Mouse (Mus musculus) intestine, embryonic 15.5 days (tissue): ENCODE data around the gene Cenps. TPM values are rescaled to one million over a fixed set of nuclear protein-coding genes. Genes with fewer than 3 reads are reported as not detected.
"Not testable (repeated sequence)": the region's sequence is repeated elsewhere in the genome, so short reads cannot be mapped to it uniquely, and the experiment has no call there.

Experiments used
- ATAC-seq: fragments of 200-750 bp; cut with Nextera tagmentation; 2 replicates; pipeline ENCODE4 v1.8.0; 2017; ENCODE audit warnings: moderate TSS enrichment, moderate library complexity
- H3K27ac ChIP-seq: fragments of 300-500 bp; sonication (generic); 2 replicates; pipeline ENCODE4 v1.5.1; 2015; ENCODE audit warnings: mild to moderate bottlenecking, inconsistent platforms
- H3K27me3 ChIP-seq: fragments of 300-500 bp; sonication (generic); replicated peaks from 2 replicates; pipeline ENCODE4 v1.6.1; 2015; ENCODE audit warnings: inconsistent platforms
- H3K36me3 ChIP-seq: fragments of 300-500 bp; sonication (generic); 2 replicates; pipeline ENCODE4 v1.6.1; 2015; ENCODE audit warnings: inconsistent platforms
- H3K4me1 ChIP-seq: fragments of 300-500 bp; sonication (generic); replicated peaks from 2 replicates; pipeline ENCODE4 v1.6.1; 2015; ENCODE audit warnings: inconsistent platforms
- H3K4me2 ChIP-seq: fragments of 300-500 bp; sonication (generic); replicated peaks from 2 replicates; pipeline ENCODE4 v1.6.1; 2015; ENCODE audit warnings: mild to moderate bottlenecking, inconsistent platforms
- H3K4me3 ChIP-seq: fragments of 300-500 bp; sonication (generic); replicated peaks from 2 replicates; pipeline ENCODE4 v1.5.1; 2015; ENCODE audit warnings: inconsistent platforms
- H3K9ac ChIP-seq: fragments of 300-500 bp; sonication (generic); 2 replicates; pipeline ENCODE4 v1.6.1; 2015; ENCODE audit warnings: inconsistent platforms
- H3K9me3 ChIP-seq: fragments of 300-500 bp; sonication (generic); 2 replicates; pipeline ENCODE4 v1.6.1; 2016; ENCODE audit warnings: inconsistent platforms
- WGBS: fragments of 180-500 bp; shearing (Covaris S2); methylation state at CpG from one replicate; pipeline ENCODE4 v1.1.7; 2015; 5-methylcytosine and 5-hydroxymethylcytosine counted together
- polyA plus RNA-seq: library from polyadenylated mRNA; unstranded; fragments of >200 nt; fragmentation: Nextera tagmentation; extraction: Ambion mirVana; gene quantifications from 2 replicates; pipeline ENCODE4 v1.2.1, GENCODE M21; 2015

Cenps gene
- polyA plus RNA-seq, 1 experiment from 2014 or later = 23.8 TPM

- ATAC-seq = peak; percentile 69
- H3K4me3 ChIP-seq = no peak overlapping the region
- no peaks in the 10 kb centered on the region for H3K36me3 ChIP-seq
- H3K27me3 ChIP-seq = no peaks in the 10 kb centered on the region
- H3K4me2 ChIP-seq = peak overlapping the region; percentile 34
- no peaks in the 10 kb centered on the region for H3K9me3 ChIP-seq
- peaks cover 13% of the 10 kb centered on the region; the same call in 1 of the 2 replicates for H3K4me1 ChIP-seq
- H3K9ac ChIP-seq = no peak overlapping the region
- peak overlapping the region; percentile 91 for H3K27ac ChIP-seq
- WGBS = 43% methylated on average over 7 of the region's 7 CpGs
Measured at GRCm38 (mm10) chr4:149170394-149170931, 33.0 kb upstream of the Cenps start.

- WGBS = 68% methylated on average over 7 of the region's 8 CpGs
- peak overlapping the region; percentile 91 for H3K27ac ChIP-seq
- not testable (repeated sequence) for H3K9me3 ChIP-seq, H3K27me3 ChIP-seq, H3K36me3 ChIP-seq, H3K9ac ChIP-seq, H3K4me3 ChIP-seq, ATAC-seq
- H3K4me1 ChIP-seq = peaks cover 18% of the 10 kb centered on the region; the same call in 1 of the 2 replicates
- H3K4me2 ChIP-seq = peak overlapping the region; percentile 30
Measured at GRCm38 (mm10) chr4:149169926-149170325, 32.5 kb upstream of the Cenps start.

- peak overlapping the region; percentile 83; the same call in 1 of the 2 replicates for H3K4me3 ChIP-seq
- no peak overlapping the region for H3K27ac ChIP-seq
- WGBS = 71% methylated on average over 2 of the region's 2 CpGs
Measured at GRCm38 (mm10) chr4:149168016-149168415, 30.6 kb upstream of the Cenps start.

GRCm38 (mm10) chr4:149166957-149167611, 29.7 kb upstream of the Cenps start:
- peaks cover 5% of the 10 kb centered on the region; the same call in 1 of the 2 replicates for H3K36me3 ChIP-seq
- peak; percentile 22; the same call in 1 of the 2 replicates for ATAC-seq

More at GRCm38 (mm10) chr4:149168016-149168415, 30.6 kb upstream of the Cenps start:
- Histone ChIP-seq H3K4me1 (peaks cover 18% of the 10 kb centered on the region; the same call in 1 of the 2 replicates), H3K27me3 (no peaks in the 10 kb centered on the region), H3K36me3 (peaks cover 4% of the 10 kb centered on the region; the same call in 1 of the 2 replicates), H3K4me2 (peak overlapping the region; percentile 81), H3K9ac (no peak overlapping the region), H3K9me3 (no peaks in the 10 kb centered on the region)
- ATAC-seq = no peak

GRCm38 (mm10) chr4:149166215-149166946, 29.0 kb upstream of the Cenps start, which contains the start of gene Pgd:
Gene Pgd (minus strand): TSS chr4:149166771.
- H3K4me1 ChIP-seq = peaks cover 12% of the 10 kb centered on the region; the same call in 1 of the 2 replicates
- H3K27ac ChIP-seq = peak within 1 kb of the TSS; percentile 88
- WGBS = under 1% methylated on average over 59 of the region's 59 CpGs
- peaks cover 5% of the 10 kb centered on the region; the same call in 1 of the 2 replicates for H3K36me3 ChIP-seq
- peak within 1 kb of the TSS; percentile 83 for H3K4me3 ChIP-seq
- no peaks in the 10 kb centered on the region for H3K9me3 ChIP-seq
- peak within 1 kb of the TSS; percentile 81 for H3K4me2 ChIP-seq
- peak; percentile 97 for ATAC-seq
- H3K9ac ChIP-seq = peak within 1 kb of the TSS; percentile 86
- H3K27me3 ChIP-seq = no peaks in the 10 kb centered on the region

More at GRCm38 (mm10) chr4:149166957-149167611, 29.7 kb upstream of the Cenps start:
- Histone ChIP-seq H3K27ac (peak overlapping the region; percentile 84), H3K4me1 (peaks cover 15% of the 10 kb centered on the region; the same call in 1 of the 2 replicates), H3K4me3 (peak overlapping the region; percentile 83), H3K9me3 (no peaks in the 10 kb centered on the region), H3K27me3 (no peaks in the 10 kb centered on the region), H3K4me2 (peak overlapping the region; percentile 81), H3K9ac (peak overlapping the region; percentile 66)
- WGBS = under 1% methylated on average over 27 of the region's 27 CpGs

- Histone ChIP-seq H3K27ac (no peak overlapping the region), H3K27me3 (no peaks in the 10 kb centered on the region), H3K4me2 (0 out of 2 replicates have a peak overlapping the region, but pooled peaks have one; percentile 81), H3K9me3 (no peaks in the 10 kb centered on the region), H3K36me3 (peaks cover 20% of the 10 kb centered on the region), H3K4me3 (no peak overlapping the region), H3K9ac (no peak overlapping the region), H3K4me1 (peaks cover 9% of the 10 kb centered on the region; the same call in 1 of the 2 replicates)
- 47% methylated on average over 5 of the region's 5 CpGs for WGBS
- no peak for ATAC-seq
Measured at GRCm38 (mm10) chr4:149164150-149164549, 26.7 kb upstream of the Cenps start.

GRCm38 (mm10) chr4:149163196-149163595, 25.8 kb upstream of the Cenps start:
- Histone ChIP-seq H3K27ac (no peak overlapping the region), H3K36me3 (peaks cover 27% of the 10 kb centered on the region), H3K4me2 (no peak overlapping the region), H3K27me3 (no peaks in the 10 kb centered on the region), H3K9ac (no peak overlapping the region), H3K4me3 (no peak overlapping the region), H3K9me3 (no peaks in the 10 kb centered on the region), H3K4me1 (0 out of 2 replicates have a peak, but pooled peaks cover 9% of the 10 kb centered on the region)
- 57% methylated on average over 1 of the region's 1 CpGs for WGBS
- ATAC-seq = no peak

- Histone ChIP-seq H3K36me3 (peaks cover 42% of the 10 kb centered on the region), H3K4me1 (0 out of 2 replicates have a peak, but pooled peaks cover 9% of the 10 kb centered on the region), H3K9me3 (no peaks in the 10 kb centered on the region), H3K27me3 (no peaks in the 10 kb centered on the region), H3K4me2 (no peak overlapping the region), H3K9ac (no peak overlapping the region), H3K4me3 (no peak overlapping the region), H3K27ac (no peak overlapping the region)
- WGBS = 93% methylated on average over 6 of the region's 6 CpGs
- no peak for ATAC-seq
Measured at GRCm38 (mm10) chr4:149161166-149161565, 23.7 kb upstream of the Cenps start.

GRCm38 (mm10) chr4:149159891-149160290, 22.5 kb upstream of the Cenps start:
- WGBS = 89% methylated on average over 13 of the region's 13 CpGs
- Histone ChIP-seq H3K4me2 (no peak overlapping the region), H3K4me1 (no peaks in the 10 kb centered on the region), H3K27me3 (no peaks in the 10 kb centered on the region), H3K9me3 (no peaks in the 10 kb centered on the region), H3K4me3 (no peak overlapping the region), H3K36me3 (peaks cover 55% of the 10 kb centered on the region), H3K27ac (no peak overlapping the region), H3K9ac (no peak overlapping the region)
- no peak for ATAC-seq

- Histone ChIP-seq H3K9me3 (no peaks in the 10 kb centered on the region), H3K27ac (no peak overlapping the region), H3K27me3 (no peaks in the 10 kb centered on the region), H3K4me1 (no peaks in the 10 kb centered on the region), H3K36me3 (peaks cover 62% of the 10 kb centered on the region), H3K4me3 (no peak overlapping the region), H3K9ac (no peak overlapping the region), H3K4me2 (no peak overlapping the region)
- 91% methylated on average over 2 of the region's 2 CpGs for WGBS
- no peak for ATAC-seq
Measured at GRCm38 (mm10) chr4:149159203-149159602, 21.8 kb upstream of the Cenps start.

- no peaks in the 10 kb centered on the region for H3K27me3 ChIP-seq
- H3K4me3 ChIP-seq = no peak overlapping the region
- H3K36me3 ChIP-seq = peaks cover 75% of the 10 kb centered on the region
- H3K9me3 ChIP-seq = no peaks in the 10 kb centered on the region
- H3K4me1 ChIP-seq = no peaks in the 10 kb centered on the region
- H3K27ac ChIP-seq = no peak overlapping the region
- H3K9ac ChIP-seq = no peak overlapping the region
- no peak overlapping the region for H3K4me2 ChIP-seq
- 76% methylated on average over 8 of the region's 8 CpGs for WGBS
- ATAC-seq = peak; percentile 57
Measured at GRCm38 (mm10) chr4:149157415-149157973, 20.1 kb upstream of the Cenps start.

- no peak overlapping the region for H3K4me3 ChIP-seq
- peaks cover 86% of the 10 kb centered on the region for H3K36me3 ChIP-seq
- H3K27me3 ChIP-seq = no peaks in the 10 kb centered on the region
- no peak for ATAC-seq
- H3K4me2 ChIP-seq = no peak overlapping the region
- H3K27ac ChIP-seq = no peak overlapping the region
- no peak overlapping the region for H3K9ac ChIP-seq
- H3K4me1 ChIP-seq = no peaks in the 10 kb centered on the region
- no peaks in the 10 kb centered on the region for H3K9me3 ChIP-seq
- WGBS = 87% methylated on average over 6 of the region's 6 CpGs
Measured at GRCm38 (mm10) chr4:149155711-149156110, 18.3 kb upstream of the Cenps start.
